18 mouse cellular contexts compared by ENCODE assay signal in genomic region chr4:134560699-134561098, GRCm38 (mm10). TPM values are rescaled to one million over a fixed set of nuclear protein-coding genes. Genes with fewer than 3 reads are reported as not detected.
"Had no signal": no experiment of that assay in that cellular context is flagged by ENCODE, and none has a peak within 500 bp of the region (broad histone marks: within the 10 kb centered on the region; RNA-seq: fewer than 3 reads in every experiment).

No protein-coding gene starts in this region.

- DNase-seq: lung, adult 2 months; lung, postnatal 14 days; lung, postnatal 36 days; right cerebral cortex, postnatal 14 days; thymus, adult 2 months; thymus, postnatal 25 days; thymus, postnatal 4 days had no signal

- H3K27me3 ChIP-seq: lung, embryonic 15.5 days; midbrain, embryonic 15.5 days; neural tube, embryonic 12.5 days; stomach, embryonic 15.5 days had no signal

- H3K4me3 ChIP-seq: lung, embryonic 15.5 days; megakaryocyte, embryonic 14.5 days; midbrain, embryonic 15.5 days; neural tube, embryonic 12.5 days; stomach, embryonic 15.5 days had no signal

- H3K9ac ChIP-seq: lung, embryonic 15.5 days; midbrain, embryonic 15.5 days; neural tube, embryonic 12.5 days; stomach, embryonic 15.5 days had no signal

- H3K9me3 ChIP-seq: lung, embryonic 15.5 days; midbrain, embryonic 15.5 days; neural tube, embryonic 12.5 days; stomach, embryonic 15.5 days had no signal

- H3K4me1 ChIP-seq: megakaryocyte, embryonic 14.5 days had no signal

- H3K27ac ChIP-seq: lung, embryonic 15.5 days; macrophage; midbrain, embryonic 15.5 days; neural tube, embryonic 12.5 days; stomach, embryonic 15.5 days; stomach, postnatal 0 days had no signal

- H3K4me2 ChIP-seq: lung, embryonic 15.5 days; midbrain, embryonic 11.5 days; midbrain, embryonic 15.5 days; neural tube, embryonic 12.5 days; stomach, embryonic 15.5 days had no signal

- H3K36me3 ChIP-seq: lung, embryonic 15.5 days; midbrain, embryonic 15.5 days; stomach, embryonic 15.5 days had no signal

- ATAC-seq: lung, postnatal 0 days; midbrain, embryonic 15.5 days had no signal

RNA-seq across cellular contexts. Expression of gene Aunip, which starts 49.9 kb away (rescaled TPM):
- total RNA-seq: monocyte, adult 5-6 weeks; neutrophil, adult 5-6 weeks had no signal
- polyA plus RNA-seq: lung, adult 2 months had no signal
